Mouse (Mus musculus) MEL (cell line): Measurements from ENCODE around the gene Dhx35.

Experiments
- CTCF ChIP-seq, 3 experiments: IDR thresholded peaks in 2 of 3; conservative IDR thresholded peaks in 1 of 3; 2 replicates each; pipeline ENCODE4 v1.5.1; 2011 to 2012; ENCODE audit warnings: low read length in 3 of 3, low read depth in 2 of 3, mild to moderate bottlenecking in 2 of 3, improper control_type of control experiment in 1 of 3, inconsistent platforms in 1 of 3, mixed read lengths in 1 of 3, moderate library complexity in 1 of 3; ENCODE audit not compliant: control insufficient read depth in 1 of 3, insufficient read depth in 1 of 3, poor library complexity in 1 of 3, severe bottlenecking in 1 of 3
- EP300 ChIP-seq, 2 experiments: IDR thresholded peaks; 2 replicates each; pipeline ENCODE4 v1.6.1; 2011; ENCODE audit warnings: improper control_type of control experiment in 2 of 2, low read length in 2 of 2, low read depth in 1 of 2, mild to moderate bottlenecking in 1 of 2
- GATA1 ChIP-seq: IDR thresholded peaks from 2 replicates; pipeline ENCODE4 v1.6.1; 2011; ENCODE audit warnings: low read depth, low read length, improper control_type of control experiment
- TCF12 ChIP-seq: IDR thresholded peaks from 2 replicates; pipeline ENCODE4 v1.6.1; 2014; ENCODE audit warnings: low read depth, mild to moderate bottlenecking, inconsistent platforms, low read length, improper control_type of control experiment, moderate library complexity
- ZC3H11A ChIP-seq: IDR thresholded peaks from 2 replicates; pipeline ENCODE4 v1.6.1; 2012; ENCODE audit warnings: low read depth, mild to moderate bottlenecking, inconsistent platforms, low read length, improper control_type of control experiment
- ZKSCAN1 ChIP-seq: IDR thresholded peaks from 2 replicates; pipeline ENCODE4 v1.6.1; 2012; ENCODE audit warnings: low read depth, mild to moderate bottlenecking, inconsistent platforms, low read length, improper control_type of control experiment, moderate library complexity

DNA sequence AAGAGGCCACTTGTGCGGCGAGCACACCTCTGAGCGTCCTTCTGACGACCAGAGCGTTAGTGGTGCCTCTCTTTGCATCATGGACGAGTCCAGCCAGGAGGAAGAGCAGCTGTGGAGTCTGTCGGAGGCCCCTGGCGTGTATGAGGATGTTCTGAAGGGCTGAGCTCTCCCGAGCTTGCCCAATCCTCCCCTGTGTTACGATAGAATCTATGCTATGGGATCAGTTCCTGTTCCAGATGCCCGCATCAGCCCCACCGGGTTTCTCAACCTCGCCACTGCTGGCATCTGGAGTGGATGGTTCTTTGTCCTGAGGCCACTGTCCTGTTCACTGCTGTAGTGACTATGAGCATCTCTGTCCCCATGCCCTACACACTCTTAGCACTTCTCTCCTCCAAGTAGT lies 21.8 kb upstream of the Dhx35 start:
- TF ChIP-seq ZKSCAN1 (no peak), GATA1 (no peak), EP300 (IDR thresholded peaks at IDR 0.05; ENCODE audit: low read depth in 1 of 2, low read length in 2 of 2) (no peak), CTCF (IDR thresholded peaks at IDR 0.05 in 2 of 3, conservative IDR thresholded peaks at IDR 0.05 in 1 of 3; ENCODE audit: control insufficient read depth in 1 of 3, insufficient read depth in 1 of 3, low read depth in 2 of 3, low read length in 3 of 3, poor library complexity in 1 of 3, severe bottlenecking in 1 of 3) (no peak), ZC3H11A (no peak), TCF12 (no peak)
